Mouse (Mus musculus) naive thymus-derived CD4-positive, alpha-beta T cell, adult 5 months (primary cell): ENCODE measurements around the gene Mettl9. TPM values are rescaled to one million over a fixed set of nuclear protein-coding genes. Genes with fewer than 3 reads are reported as not detected.

Experiments used
- polyA plus RNA-seq: library from polyadenylated mRNA; unstranded; fragments of 100-300 nt; shearing (Covaris generic); gene quantifications from one replicate; pipeline ENCODE4 v1.2.1, GENCODE M21; 2017

Mettl9 gene
- 57.2 TPM for polyA plus RNA-seq

DNA sequence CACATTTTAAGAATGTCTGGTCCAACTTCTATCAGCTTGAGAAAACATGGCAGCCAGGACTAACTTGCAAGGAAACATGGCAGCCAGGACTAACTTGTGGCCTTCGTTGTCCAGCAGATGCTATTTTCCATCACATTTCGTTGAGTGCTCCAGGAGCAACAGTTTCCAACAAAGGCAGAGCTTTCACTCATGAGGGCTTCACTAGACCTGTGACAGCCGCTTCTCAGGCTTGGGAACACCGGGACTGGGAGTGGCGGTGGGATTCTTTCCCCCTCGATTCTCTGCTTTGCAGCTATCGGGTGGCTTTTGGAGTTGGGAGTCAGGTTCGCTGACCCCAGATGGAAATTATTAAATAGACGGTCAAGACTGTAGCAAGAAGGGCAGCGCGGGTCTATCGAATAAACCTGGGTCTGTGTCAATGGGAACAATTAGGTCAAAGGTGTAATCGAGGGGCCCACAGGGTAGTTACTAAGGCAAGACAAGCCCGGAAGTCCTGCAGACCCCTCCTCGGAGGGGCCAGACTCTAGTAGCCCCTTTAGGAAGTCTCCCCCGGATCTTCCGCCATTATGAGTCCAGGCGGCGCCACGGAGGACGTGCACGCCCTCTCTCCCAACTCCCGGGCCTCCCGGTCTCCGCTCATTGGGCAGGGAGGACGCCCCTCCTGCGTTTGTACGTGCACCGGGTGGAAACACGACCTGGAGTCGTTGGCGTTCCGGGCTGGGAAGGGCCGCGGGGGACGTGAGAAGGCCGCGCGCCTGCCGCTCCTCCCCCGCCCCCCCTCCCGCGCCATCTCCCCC is at the start of gene Mettl9:
Mettl9 (plus strand) TSS at position 590 of the 797 bp plus-strand sequence.

DNA sequence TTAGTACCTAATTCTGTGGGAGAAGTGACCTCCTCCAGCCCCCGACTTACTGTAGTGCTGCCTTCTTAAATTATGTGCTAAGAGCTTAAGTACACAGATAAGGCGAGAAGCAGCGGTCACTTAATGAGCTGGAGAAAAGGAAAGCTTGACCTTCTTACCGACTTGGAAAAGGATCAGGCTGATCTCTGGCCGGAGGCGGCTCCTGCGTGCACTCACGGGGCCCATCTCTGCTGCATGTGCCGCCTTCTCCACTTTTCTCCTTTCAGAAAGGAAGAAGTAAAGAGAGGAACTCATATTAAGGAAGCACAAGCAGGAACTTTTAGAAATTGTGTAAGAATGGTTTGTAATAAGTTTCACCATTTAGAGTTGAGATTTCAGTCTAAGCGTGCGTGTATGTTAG is 40.0 kb downstream of the Mettl9 start, which contains the start of gene Igsf6:
Igsf6 (minus strand) TSS at position 292 of the 400 bp plus-strand sequence.

DNA sequence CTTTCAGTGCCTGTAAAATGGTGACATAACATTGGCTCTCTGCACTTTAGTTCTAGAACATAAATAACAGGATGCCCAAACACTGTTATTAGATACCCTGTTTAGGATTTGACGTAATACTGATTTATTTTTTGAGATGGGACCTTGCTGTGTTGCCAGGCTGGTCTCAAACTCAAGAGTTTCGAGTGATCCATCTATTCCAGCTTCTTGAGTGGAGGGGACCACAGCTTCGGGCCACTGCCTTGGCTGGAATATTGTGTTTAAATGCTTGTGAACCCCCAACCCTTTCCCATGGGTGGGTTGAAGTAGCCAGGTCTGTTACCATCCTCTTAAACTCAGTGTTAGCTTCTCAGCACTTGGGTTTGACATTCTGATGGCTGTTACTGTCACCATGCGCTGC is 47.1 kb downstream of the Mettl9 start, which contains the start of gene Otoa:
Otoa (plus strand) TSS at position 301 of the 400 bp plus-strand sequence.

Other genes starting within 250 kb of the Mettl9 start
- not detected for gene Gm5737, start 222.1 kb upstream of the Mettl9 start, polyA plus RNA-seq
- gene Eef2k, start 191.6 kb upstream of the Mettl9 start, polyA plus RNA-seq = 8.9 TPM
- 26.9 TPM for gene Polr3e, start 116.7 kb upstream of the Mettl9 start, polyA plus RNA-seq
- gene Cdr2, start 52.1 kb upstream of the Mettl9 start, polyA plus RNA-seq = 12.2 TPM
- gene Mfsd13b, start 51.9 kb upstream of the Mettl9 start, polyA plus RNA-seq = 0.67 TPM
- not detected for gene Igsf6, start 40.1 kb downstream of the Mettl9 start, polyA plus RNA-seq
- not detected for gene Otoa, start 47.2 kb downstream of the Mettl9 start, polyA plus RNA-seq